Mouse (Mus musculus) embryonic facial prominence, embryonic 12.5 days (tissue): ENCODE measurements around the gene Pyy. TPM values are rescaled to one million over a fixed set of nuclear protein-coding genes. Genes with fewer than 3 reads are reported as not detected.
A peak's percentile ranks its signal among the peaks of the same experiment; 100 is the strongest.

Experiments
- ATAC-seq: fragments of 200-750 bp; cut with Nextera tagmentation; 2 replicates; pipeline ENCODE4 v1.8.0; 2017; ENCODE audit not compliant: insufficient number of reproducible peaks, insufficient read depth, low FRiP score, low TSS enrichment
- H3K27ac ChIP-seq: fragments of 300-500 bp; sonication (generic); 2 replicates; pipeline ENCODE4 v1.5.1; 2016; ENCODE audit warnings: mild to moderate bottlenecking
- H3K27me3 ChIP-seq: fragments of 300-500 bp; sonication (generic); 2 replicates; pipeline ENCODE4 v1.6.1; 2016; ENCODE audit warnings: mild to moderate bottlenecking, moderate library complexity
- H3K36me3 ChIP-seq: fragments of 300-500 bp; sonication (generic); 2 replicates; pipeline ENCODE4 v1.6.1; 2016; ENCODE audit warnings: mild to moderate bottlenecking
- H3K4me1 ChIP-seq: fragments of 300-500 bp; sonication (generic); 2 replicates; pipeline ENCODE4 v1.6.1; 2016
- H3K4me2 ChIP-seq: fragments of 300-500 bp; sonication (generic); replicated peaks from 2 replicates; pipeline ENCODE4 v1.6.1; 2016; ENCODE audit warnings: mild to moderate bottlenecking, moderate library complexity
- H3K4me3 ChIP-seq: fragments of 300-500 bp; sonication (generic); 2 replicates; pipeline ENCODE4 v1.5.1; 2016; ENCODE audit warnings: mild to moderate bottlenecking
- H3K9ac ChIP-seq: fragments of 300-500 bp; sonication (generic); 2 replicates; pipeline ENCODE4 v1.6.1; 2016; ENCODE audit warnings: mild to moderate bottlenecking, moderate library complexity
- H3K9me3 ChIP-seq: fragments of 300-500 bp; sonication (generic); 2 replicates; pipeline ENCODE4 v1.6.1; 2016; ENCODE audit warnings: mild to moderate bottlenecking, moderate library complexity
- WGBS: fragments of 180-500 bp; shearing (Covaris S2); methylation state at CpG from one replicate; pipeline ENCODE4 v1.1.7; 2016; 5-methylcytosine and 5-hydroxymethylcytosine counted together
- polyA plus RNA-seq: library from polyadenylated mRNA; unstranded; fragments of >200 nt; fragmentation: Nextera tagmentation; extraction: Ambion mirVana; gene quantifications from 2 replicates; pipeline ENCODE4 v1.2.1, GENCODE M21; 2016

Gene Pyy
- polyA plus RNA-seq, 1 experiment from 2014 or later = not detected

DNA sequence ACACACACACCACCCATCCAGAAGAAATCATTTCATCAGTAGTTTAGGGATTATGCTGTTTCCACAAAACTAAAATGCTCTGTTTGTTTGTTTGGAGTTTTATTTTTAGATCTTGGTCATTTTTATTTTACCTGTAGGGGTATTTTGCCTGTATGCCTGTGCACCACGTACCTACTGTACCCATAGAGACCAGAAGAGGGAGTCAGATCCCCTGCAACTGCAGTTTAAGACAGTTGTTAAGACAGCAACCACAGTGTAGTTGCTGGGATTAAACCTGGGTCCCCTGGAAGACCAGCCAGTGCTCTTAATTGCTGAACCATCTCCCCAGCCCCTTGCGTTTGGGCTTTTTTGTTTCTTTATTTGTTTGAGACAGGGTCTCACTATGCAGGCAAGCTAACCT, 38.7 kb downstream of the Pyy start:
- Histone ChIP-seq H3K9ac (no peak overlapping the region), H3K4me1 (peaks cover 12% of the 10 kb centered on the region), H3K36me3 (peaks cover 2% of the 10 kb centered on the region; the same call in 1 of the 2 replicates), H3K4me3 (no peak overlapping the region), H3K27me3 (0 out of 2 replicates have a peak, but pooled peaks cover 5% of the 10 kb centered on the region), H3K9me3 (no peaks in the 10 kb centered on the region), H3K27ac (no peak overlapping the region), H3K4me2 (no peak overlapping the region)
- ATAC-seq = no peak
- 34% methylated on average over 2 of the region's 2 CpGs for WGBS

DNA sequence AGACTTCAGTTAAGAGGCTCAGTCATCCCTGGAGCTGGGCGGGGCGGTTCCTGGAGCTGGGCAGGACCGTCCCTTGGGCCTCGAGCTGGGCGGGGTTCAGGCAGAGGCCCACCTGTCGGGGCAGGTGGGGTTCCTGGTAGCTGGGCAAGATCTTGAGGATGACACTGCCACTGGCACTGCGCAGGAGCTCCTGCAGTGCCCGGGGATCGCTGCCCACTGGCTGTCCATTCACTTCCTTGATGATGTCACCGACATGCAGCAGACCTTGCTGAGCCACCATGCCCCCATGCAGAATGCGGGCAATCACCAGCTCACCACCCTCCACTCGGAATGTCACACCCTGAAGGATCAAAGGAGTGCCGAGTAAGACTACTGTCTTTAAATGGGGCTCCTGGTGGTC, 44.6 kb downstream of the Pyy start:
- 80% methylated on average over 13 of the region's 13 CpGs for WGBS
- H3K4me3 ChIP-seq = no peak overlapping the region
- H3K9me3 ChIP-seq = no peaks in the 10 kb centered on the region
- no peak for ATAC-seq
- no peak overlapping the region for H3K27ac ChIP-seq
- peaks cover 10% of the 10 kb centered on the region for H3K27me3 ChIP-seq
- H3K36me3 ChIP-seq = peaks cover 29% of the 10 kb centered on the region
- no peaks in the 10 kb centered on the region; the same call in 1 of the 2 replicates for H3K4me1 ChIP-seq
- no peak overlapping the region for H3K4me2 ChIP-seq
- no peak overlapping the region for H3K9ac ChIP-seq

DNA sequence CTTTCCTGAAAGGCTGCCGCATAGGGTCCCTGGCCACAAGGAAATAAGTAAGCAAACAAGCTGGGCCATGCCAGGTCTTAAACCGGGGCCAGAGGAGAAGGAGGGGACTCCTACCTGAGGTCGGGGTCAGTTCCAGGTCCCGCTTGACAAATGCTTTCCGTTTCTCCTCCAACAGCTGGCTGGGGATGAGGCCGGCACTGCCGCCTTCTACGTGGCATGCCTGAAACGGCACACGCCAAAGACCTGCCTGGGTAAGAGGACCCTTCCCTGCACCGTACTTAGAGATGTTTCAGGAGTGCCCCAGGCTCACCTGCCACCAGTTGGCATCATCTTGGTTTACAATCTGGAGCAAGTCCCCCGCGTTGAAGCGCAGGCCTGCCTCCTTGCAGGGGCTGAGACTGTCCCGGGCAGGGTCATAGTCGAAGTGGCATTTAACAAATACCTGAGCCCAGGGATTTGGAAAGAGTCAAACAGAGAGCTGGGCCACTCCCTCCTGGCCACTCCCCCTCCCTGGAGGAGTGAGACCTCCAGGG, 45.6 kb downstream of the Pyy start:
- H3K9me3 ChIP-seq = no peaks in the 10 kb centered on the region
- H3K4me1 ChIP-seq = no peaks in the 10 kb centered on the region
- no peak overlapping the region for H3K27ac ChIP-seq
- 22% methylated on average over 16 of the region's 16 CpGs for WGBS
- no peak overlapping the region for H3K4me3 ChIP-seq
- ATAC-seq = no peak
- H3K36me3 ChIP-seq = peaks cover 29% of the 10 kb centered on the region
- H3K4me2 ChIP-seq = no peak overlapping the region; the same call in 1 of the 2 replicates
- H3K9ac ChIP-seq = no peak overlapping the region
- peaks cover 10% of the 10 kb centered on the region for H3K27me3 ChIP-seq

DNA sequence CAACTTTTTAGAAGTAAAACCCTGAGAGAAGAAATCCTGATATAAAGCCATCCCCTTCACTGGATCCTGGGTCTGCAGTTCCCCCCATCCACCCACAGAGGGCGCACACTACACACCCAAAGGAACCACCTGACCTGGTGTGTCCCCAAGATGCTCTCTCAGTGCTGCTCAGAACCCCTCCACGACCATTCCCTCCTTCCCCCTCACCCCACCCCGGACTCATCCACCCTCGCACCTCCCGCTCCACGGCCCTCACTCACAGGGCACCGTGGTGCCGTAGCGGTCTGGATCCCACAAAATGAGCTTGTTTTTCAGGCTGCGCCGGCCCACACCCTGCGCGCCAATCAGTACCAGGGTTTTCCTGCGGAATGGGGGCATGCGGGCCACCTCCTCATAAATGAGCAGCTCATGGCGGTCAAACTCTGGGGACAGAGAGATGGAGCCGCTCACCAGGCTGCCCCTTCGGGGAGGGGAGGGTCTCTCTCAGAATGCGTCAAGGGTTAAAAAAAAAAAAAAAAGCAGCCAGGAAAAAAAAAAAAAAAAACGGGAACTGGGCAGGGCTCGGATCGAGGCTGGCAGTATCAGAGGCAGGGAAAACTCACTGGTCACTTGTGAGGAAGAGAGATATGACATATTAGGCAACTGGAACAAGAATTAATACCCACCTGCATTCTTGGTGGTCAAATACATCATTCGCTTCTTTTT, 46.2 kb downstream of the Pyy start:
- WGBS = 3% methylated on average over 23 of the region's 23 CpGs
- Histone ChIP-seq H3K27me3 (peaks cover 10% of the 10 kb centered on the region), H3K4me1 (no peaks in the 10 kb centered on the region), H3K4me2 (peak overlapping the region; percentile 63), H3K4me3 (peak overlapping the region; percentile 30), H3K9ac (peak overlapping the region; percentile 41; the same call in 1 of the 2 replicates), H3K27ac (no peak overlapping the region), H3K36me3 (peaks cover 29% of the 10 kb centered on the region), H3K9me3 (no peaks in the 10 kb centered on the region)
- peak; percentile 71; the same call in 1 of the 2 replicates for ATAC-seq

Other genes with a start within 250 kb of the Pyy start
- gene Meox1, start 213.5 kb downstream of the Pyy start, polyA plus RNA-seq = 10.0 and 10.9 TPM in 2 replicates
- gene Sost, start 140.8 kb downstream of the Pyy start, polyA plus RNA-seq = 0.10 and 0.14 TPM in 2 replicates
- not detected in 2 replicates for gene Cfap97d1, start 123.6 kb downstream of the Pyy start, polyA plus RNA-seq
- gene Dusp3, start 120.8 kb downstream of the Pyy start, polyA plus RNA-seq = 12.3 and 12.5 TPM in 2 replicates
- 11.1 and 11.4 TPM in 2 replicates for gene Mpp3, start 79.4 kb downstream of the Pyy start, polyA plus RNA-seq
- gene Cd300lg, start 66.3 kb downstream of the Pyy start, polyA plus RNA-seq = 0.43 and 0.55 TPM in 2 replicates
- gene Mpp2, start 19.3 kb downstream of the Pyy start, polyA plus RNA-seq = 12.7 and 12.8 TPM in 2 replicates
- not detected in 2 replicates for gene Ppy, start 6.5 kb downstream of the Pyy start, polyA plus RNA-seq
- 0.06 TPM in 1 of 2 replicates, not detected in the other for gene Nags, start 37.7 kb upstream of the Pyy start, polyA plus RNA-seq
- 43.4 and 44.3 TPM in 2 replicates for gene Tmem101, start 48.6 kb upstream of the Pyy start, polyA plus RNA-seq
- 104 and 108 TPM in 2 replicates for gene Lsm12, start 77.5 kb upstream of the Pyy start, polyA plus RNA-seq
- 30.3 and 31.3 TPM in 2 replicates for gene G6pc3, start 81.8 kb upstream of the Pyy start, polyA plus RNA-seq
- 70.0 and 80.0 TPM in 2 replicates for gene Hdac5, start 122.3 kb upstream of the Pyy start, polyA plus RNA-seq
- gene BC030867, start 141.1 kb upstream of the Pyy start, polyA plus RNA-seq = 20.6 and 21.7 TPM in 2 replicates
- gene Asb16, start 160.9 kb upstream of the Pyy start, polyA plus RNA-seq = 0.10 and 0.18 TPM in 2 replicates
- gene Tmub2, start 177.1 kb upstream of the Pyy start, polyA plus RNA-seq = 48.9 and 53.6 TPM in 2 replicates
- gene Atxn7l3, start 188.8 kb upstream of the Pyy start, polyA plus RNA-seq = 25.0 and 26.1 TPM in 2 replicates
- 103 and 114 TPM in 2 replicates for gene Ubtf, start 211.9 kb upstream of the Pyy start, polyA plus RNA-seq